In the genomic region with DNA sequence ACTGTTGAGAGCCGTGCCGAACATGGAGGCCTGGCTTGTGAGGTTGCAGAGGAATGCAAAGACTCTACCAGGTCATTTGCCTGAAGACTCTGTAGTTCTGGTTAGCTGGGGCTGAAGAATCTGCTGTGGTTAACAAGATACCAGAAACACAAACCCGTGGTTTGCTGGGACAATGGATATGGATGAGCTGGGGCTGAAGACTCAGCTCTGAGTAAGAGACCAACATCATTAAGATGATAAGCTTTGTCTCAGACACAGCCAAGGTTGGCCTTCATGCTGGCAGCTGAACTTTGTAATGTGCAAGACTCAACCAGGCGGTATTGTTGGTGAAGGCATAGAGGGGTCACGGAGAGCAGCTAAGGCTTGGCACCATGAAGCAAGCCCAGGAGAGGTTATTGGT, we compare ENCODE assay signal across 25 mouse cellular contexts. TPM values are rescaled to one million over a fixed set of nuclear protein-coding genes. Genes with fewer than 3 reads are reported as not detected.
"Had no signal": no experiment of that assay in that cellular context is flagged by ENCODE, and none has a peak within 500 bp of the region (broad histone marks: within the 10 kb centered on the region; RNA-seq: fewer than 3 reads in every experiment).

No protein-coding gene starts in this region.

- H3K27me3 ChIP-seq: hindbrain, embryonic 12.5 days; hindbrain, embryonic 15.5 days; kidney, embryonic 15.5 days; limb, embryonic 15.5 days; liver, embryonic 12.5 days had no signal

- H3K27ac ChIP-seq: gastrocnemius, adult 2 months; heart, adult 2 months; hindbrain, embryonic 10.5 days; hindbrain, embryonic 12.5 days; hindbrain, embryonic 15.5 days; hindbrain, postnatal 0 days; kidney, embryonic 15.5 days; kidney, postnatal 0 days; limb, embryonic 13.5 days; limb, embryonic 15.5 days; liver, embryonic 12.5 days; liver, embryonic 14.5 days had no signal

- H3K36me3 ChIP-seq: hindbrain, embryonic 10.5 days; hindbrain, embryonic 12.5 days; hindbrain, embryonic 15.5 days; kidney, embryonic 15.5 days; limb, embryonic 13.5 days; limb, embryonic 15.5 days; liver, embryonic 12.5 days had no signal

- H3K4me3 ChIP-seq: gastrocnemius, adult 2 months; heart, adult 2 months; hindbrain, embryonic 10.5 days; hindbrain, embryonic 12.5 days; hindbrain, embryonic 15.5 days; kidney, embryonic 15.5 days; limb, embryonic 13.5 days; limb, embryonic 15.5 days; liver, embryonic 12.5 days had no signal

- ATAC-seq: liver, embryonic 12.5 days had no signal

- H3K4me2 ChIP-seq: heart, embryonic 11.5 days; hindbrain, embryonic 12.5 days; hindbrain, embryonic 15.5 days; kidney, embryonic 15.5 days; limb, embryonic 13.5 days; limb, embryonic 15.5 days; liver, embryonic 12.5 days had no signal

- DNase-seq: gastrocnemius, adult 2 months; gastrocnemius, postnatal 10 days; gastrocnemius, postnatal 25 days; heart, adult 2 months; heart, postnatal 10 days; heart, postnatal 4 days; kidney, adult 11 months; kidney, adult 2 months; kidney, postnatal 14 days; kidney, postnatal 36 days; layer of hippocampus, adult 9-11 months; layer of hippocampus, postnatal 36 days had no signal

RNA-seq across cellular contexts. Expression of gene Palm2, which starts 18.6 kb away (rescaled TPM):
- total RNA-seq: granulocyte monocyte progenitor cell, adult 5-6 weeks had no signal
- polyA plus RNA-seq: liver, adult 2 months had no signal
